Mouse (Mus musculus): ENCODE data around the gene Ppy. TPM values are rescaled to one million over a fixed set of nuclear protein-coding genes. Genes with fewer than 3 reads are reported as not detected.
A peak's percentile ranks its signal among the peaks of the same experiment; 100 is the strongest.

Gene Ppy
- total and polyA plus RNA-seq, 3 experiments: not detected

DNA sequence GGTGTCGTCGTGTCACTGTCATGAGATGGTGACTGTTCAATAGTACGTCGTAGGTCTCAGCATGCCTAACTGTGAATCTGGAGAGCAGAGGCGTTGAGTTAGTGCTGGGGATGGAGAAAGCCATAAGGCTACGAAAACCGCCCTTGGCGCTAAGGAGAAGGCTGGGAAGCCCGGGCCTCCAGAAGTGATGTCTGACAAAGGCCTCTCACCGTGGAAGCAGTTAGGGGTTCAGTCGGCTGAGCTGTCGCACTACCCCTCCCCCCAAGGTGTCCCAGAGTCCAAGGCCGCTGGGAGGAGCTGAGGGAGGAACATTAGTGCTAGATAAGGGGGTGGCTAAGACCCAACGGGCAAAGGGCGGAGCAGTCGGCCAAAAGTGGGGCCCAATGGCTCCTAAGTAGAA, 44.9 kb upstream of the Ppy start:
- peak; percentile 72 for DNase-seq (ENCODE audit: low read depth, low spot score)
- H3K4me3 ChIP-seq (ENCODE audit: control insufficient read depth in 1 of 2, insufficient read depth in 1 of 2, low read depth in 2 of 2, low read length in 2 of 2): peak overlapping the region; percentile 46 to 75
- H3K9ac ChIP-seq (ENCODE audit: control insufficient read depth, low read depth, low read length, poor library complexity, severe bottlenecking): peak overlapping the region; percentile 71
- no peaks in the 10 kb centered on the region for H3K27me3 ChIP-seq (ENCODE audit: control insufficient read depth in 1 of 2, insufficient read depth in 2 of 2, low read length in 2 of 2)
- H3K36me3 ChIP-seq (ENCODE audit: control insufficient read depth in 1 of 2, insufficient read depth in 2 of 2, low read length in 2 of 2): no peaks in the 10 kb centered on the region
- no peaks in the 10 kb centered on the region for H3K79me2 ChIP-seq (ENCODE audit: control insufficient read depth, insufficient read depth, low read length, poor library complexity)
- no peak overlapping the region for H3K27ac ChIP-seq (ENCODE audit: control insufficient read depth, low read depth, low read length)
- no peaks in the 10 kb centered on the region for H3K9me3 ChIP-seq (replicated peaks; ENCODE audit: insufficient read depth, low read length)
- H3K4me1 ChIP-seq (ENCODE audit: control insufficient read depth in 1 of 2, insufficient read depth in 2 of 2, low read length in 2 of 2): peaks cover 0 to 14% of the 10 kb centered on the region in 2 experiments; a peak in 2 of 4 replicates
- TF ChIP-seq POLR2A (IDR thresholded peaks at IDR 0.05; ENCODE audit: control insufficient read depth in 1 of 2, insufficient read depth in 1 of 2, low read depth in 1 of 2, low read length in 2 of 2, poor library complexity in 1 of 2) (peak in 1 of 2 experiments; percentile 21; a peak in 1 of 4 replicates), MAZ (IDR thresholded peaks at IDR 0.05; ENCODE audit: low read depth, low read length) (peak; percentile 53; the same call in 1 of the 2 replicates), NELFE (IDR thresholded peaks at IDR 0.05; ENCODE audit: low read depth, low read length) (peak; percentile 47), ZNF384 (IDR thresholded peaks at IDR 0.05; ENCODE audit: low read depth, low read length) (no peak), NRF1 (IDR thresholded peaks at IDR 0.05; ENCODE audit: insufficient read depth, low read depth, low read length, poor library complexity, severe bottlenecking) (no peak), E2F4 (IDR thresholded peaks at IDR 0.05; ENCODE audit: borderline replicate concordance, low read depth, low read length) (no peak), EP300 (IDR thresholded peaks at IDR 0.05; ENCODE audit: low read depth in 1 of 2, low read length in 2 of 2) (peak; percentile 18 to 52; a peak in 2 of 4 replicates), CHD2 (IDR thresholded peaks at IDR 0.05; ENCODE audit: low read length) (peak; percentile 38; the same call in 1 of the 2 replicates), TBP (IDR thresholded peaks at IDR 0.05; ENCODE audit: low read depth, low read length) (peak; percentile 49; the same call in 1 of the 2 replicates), TCF12 (IDR thresholded peaks at IDR 0.05; ENCODE audit: low read depth, low read length) (0 out of 2 replicates have a peak, but pooled peaks have one; percentile 22), MXI1 (IDR thresholded peaks at IDR 0.05; ENCODE audit: low read depth, low read length) (0 out of 2 replicates have a peak, but pooled peaks have one; percentile 7)

DNA sequence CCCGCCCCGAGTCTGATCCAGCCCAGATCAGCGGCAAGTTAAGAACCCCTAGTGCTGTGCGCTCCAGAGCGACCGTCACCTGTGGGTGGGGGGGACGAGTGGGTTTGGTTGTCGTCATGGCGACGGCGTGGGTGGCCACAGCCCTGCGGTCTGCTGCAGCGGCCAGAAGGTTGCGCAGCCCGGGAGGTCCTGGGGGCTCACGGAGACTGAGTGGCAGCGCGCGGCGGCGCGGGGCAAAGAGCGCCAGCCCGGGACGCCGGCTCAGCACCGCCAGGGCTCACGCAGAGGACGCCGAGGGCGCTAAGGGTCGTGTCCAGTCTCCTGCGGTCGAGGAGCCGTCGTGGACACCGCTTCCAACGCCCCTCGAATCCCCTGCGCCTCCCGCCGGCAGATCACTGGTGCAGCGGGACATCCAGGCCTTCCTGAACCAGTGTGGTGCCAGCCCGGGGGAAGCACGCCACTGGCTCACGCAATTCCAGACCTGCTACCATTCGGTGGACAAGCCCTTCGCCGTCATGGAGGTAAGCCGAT, 44.4 kb upstream of the Ppy start, which contains the start of gene Nags:
Gene Nags (plus strand): TSS at position 43 of the 531 bp plus-strand sequence.
- Histone ChIP-seq H3K27me3 (ENCODE audit: control insufficient read depth in 1 of 2, insufficient read depth in 2 of 2, low read length in 2 of 2) (no peaks in the 10 kb centered on the region), H3K79me2 (ENCODE audit: control insufficient read depth, insufficient read depth, low read length, poor library complexity) (no peaks in the 10 kb centered on the region), H3K4me3 (ENCODE audit: control insufficient read depth in 1 of 2, insufficient read depth in 1 of 2, low read depth in 2 of 2, low read length in 2 of 2) (peak within 1 kb of the TSS; percentile 46 to 75), H3K27ac (ENCODE audit: control insufficient read depth, low read depth, low read length) (0 out of 2 replicates have a peak within 1 kb of the TSS, but pooled peaks have one; percentile 10), H3K36me3 (ENCODE audit: control insufficient read depth in 1 of 2, insufficient read depth in 2 of 2, low read length in 2 of 2) (no peaks in the 10 kb centered on the region), H3K9me3 (replicated peaks; ENCODE audit: insufficient read depth, low read length) (no peaks in the 10 kb centered on the region), H3K9ac (ENCODE audit: control insufficient read depth, low read depth, low read length, poor library complexity, severe bottlenecking) (peak within 1 kb of the TSS; percentile 71), H3K4me1 (ENCODE audit: control insufficient read depth in 1 of 2, insufficient read depth in 2 of 2, low read length in 2 of 2) (peaks cover 0 to 16% of the 10 kb centered on the region in 2 experiments; a peak in 2 of 4 replicates)
- TF ChIP-seq HCFC1 (IDR thresholded peaks at IDR 0.05; ENCODE audit: low read depth, low read length) (peak; percentile 42), NELFE (IDR thresholded peaks at IDR 0.05; ENCODE audit: low read depth, low read length) (peak; percentile 46; the same call in 1 of the 2 replicates), ZC3H11A (IDR thresholded peaks at IDR 0.05; ENCODE audit: low read depth, low read length) (no peak), KAT2A (conservative IDR thresholded peaks at IDR 0.05; ENCODE audit: low read depth, low read length) (no peak), ZMIZ1 (IDR thresholded peaks at IDR 0.05; ENCODE audit: low read depth, low read length) (peak; percentile 48), MXI1 (IDR thresholded peaks at IDR 0.05; ENCODE audit: low read depth, low read length) (peak; percentile 50; the same call in 1 of the 2 replicates), POLR2A (IDR thresholded peaks at IDR 0.05; ENCODE audit: control insufficient read depth in 1 of 2, insufficient read depth in 1 of 2, low read depth in 1 of 2, low read length in 2 of 2, poor library complexity in 1 of 2) (peak; percentile 26 to 46; a peak in 2 of 4 replicates), TCF12 (IDR thresholded peaks at IDR 0.05; ENCODE audit: low read depth, low read length) (no peak), SIN3A (IDR thresholded peaks at IDR 0.05; ENCODE audit: low read length) (peak; percentile 43), POLR2AphosphoS5 (IDR thresholded peaks at IDR 0.05; ENCODE audit: borderline replicate concordance, low read depth, low read length) (no peak), MAZ (IDR thresholded peaks at IDR 0.05; ENCODE audit: low read depth, low read length) (0 out of 2 replicates have a peak, but pooled peaks have one; percentile 42)
- peak; percentile 62 for DNase-seq (ENCODE audit: low read depth, low spot score)

Data from MEL (cell line).